Mouse (Mus musculus) intestine, embryonic 16.5 days (tissue): ENCODE data around the gene Mmp17. TPM values are rescaled to one million over a fixed set of nuclear protein-coding genes. Genes with fewer than 3 reads are reported as not detected.

ENCODE experiments used
- polyA plus RNA-seq: library from polyadenylated mRNA; unstranded; fragments of >200 nt; fragmentation: Nextera tagmentation; extraction: Ambion mirVana; gene quantifications from 2 replicates; pipeline ENCODE4 v1.2.1, GENCODE M21; 2015

Mmp17 gene
- polyA plus RNA-seq, 1 experiment from 2014 or later = 3.6 TPM

Other genes starting within 250 kb of the Mmp17 start
- 26.4 and 28.1 TPM in 2 replicates for gene Sfswap, start 82.9 kb upstream of the Mmp17 start, polyA plus RNA-seq
- 2.6 and 3.1 TPM in 2 replicates for gene Zfp11, start 85.9 kb downstream of the Mmp17 start, polyA plus RNA-seq
- not detected in 2 replicates for gene Sept14, start 124.3 kb downstream of the Mmp17 start, polyA plus RNA-seq
- gene Mrps17, start 131.3 kb downstream of the Mmp17 start, polyA plus RNA-seq = 183 and 196 TPM in 2 replicates
- 73.9 and 80.4 TPM in 2 replicates for gene Nipsnap2, start 140.9 kb downstream of the Mmp17 start, polyA plus RNA-seq
- 48.0 and 57.1 TPM in 2 replicates for gene Psph, start 203.3 kb downstream of the Mmp17 start, polyA plus RNA-seq